Mouse (Mus musculus): ENCODE data around the gene Gm5475.
"Not testable (repeated sequence)": the region's sequence is repeated elsewhere in the genome, so short reads cannot be mapped to it uniquely, and the experiment has no call there.

Gene Gm5475

GRCm38 (mm10) chr15:100421758-100422197 is at the start of gene Gm5475:
Gene Gm5475, plus strand, starts transcription at chr15:100422147.
- in situ Hi-C loops (cut with MboI; ENCODE audit: low sequenced_read_pairs) = not testable (repeated sequence)

GRCm38 (mm10) chr15:100375066-100375465 is 46.9 kb upstream of the Gm5475 start:
- in situ Hi-C loops (cut with MboI; ENCODE audit: low sequenced_read_pairs) = no loop called here

- in situ Hi-C loops (cut with MboI; ENCODE audit: low sequenced_read_pairs) = not testable (repeated sequence)
These were observed 44.0 kb upstream of the Gm5475 start for GRCm38 (mm10) chr15:100377847-100378505.

GRCm38 (mm10) chr15:100379658-100380057 is 42.3 kb upstream of the Gm5475 start:
- in situ Hi-C loops (cut with MboI; ENCODE audit: low sequenced_read_pairs) = no loop called here

- in situ Hi-C loops (cut with MboI; ENCODE audit: low sequenced_read_pairs) = no loop called here
These were observed 41.8 kb upstream of the Gm5475 start for GRCm38 (mm10) chr15:100380104-100380503.

GRCm38 (mm10) chr15:100385705-100386104 is 36.2 kb upstream of the Gm5475 start:
- in situ Hi-C loops (cut with MboI; ENCODE audit: low sequenced_read_pairs) = no loop called here

- in situ Hi-C loops (cut with MboI; ENCODE audit: low sequenced_read_pairs) = no loop called here
These were observed 34.3 kb upstream of the Gm5475 start for GRCm38 (mm10) chr15:100387544-100388223.

- in situ Hi-C loops (cut with MboI; ENCODE audit: low sequenced_read_pairs) = no loop called here
These were observed 33.6 kb upstream of the Gm5475 start for GRCm38 (mm10) chr15:100388224-100388835.

- in situ Hi-C loops (cut with MboI; ENCODE audit: low sequenced_read_pairs) = no loop called here
These were observed 33.1 kb upstream of the Gm5475 start for GRCm38 (mm10) chr15:100388886-100389285.

- in situ Hi-C loops (cut with MboI; ENCODE audit: low sequenced_read_pairs) = no loop called here
These were observed 30.9 kb upstream of the Gm5475 start for GRCm38 (mm10) chr15:100391066-100391465.

GRCm38 (mm10) chr15:100391599-100391998 is 30.3 kb upstream of the Gm5475 start:
- in situ Hi-C loops (cut with MboI; ENCODE audit: low sequenced_read_pairs) = no loop called here

- in situ Hi-C loops (cut with MboI; ENCODE audit: low sequenced_read_pairs) = no loop called here
These were observed 28.9 kb upstream of the Gm5475 start for GRCm38 (mm10) chr15:100393016-100393415.

GRCm38 (mm10) chr15:100395561-100395960 is 26.4 kb upstream of the Gm5475 start:
- in situ Hi-C loops (cut with MboI; ENCODE audit: low sequenced_read_pairs) = no loop called here

GRCm38 (mm10) chr15:100400592-100401250 is 21.2 kb upstream of the Gm5475 start:
- in situ Hi-C loops (cut with MboI; ENCODE audit: low sequenced_read_pairs) = no loop called here

GRCm38 (mm10) chr15:100401811-100402210 is 20.1 kb upstream of the Gm5475 start:
- in situ Hi-C loops (cut with MboI; ENCODE audit: low sequenced_read_pairs) = no loop called here

GRCm38 (mm10) chr15:100402347-100402746 is 19.6 kb upstream of the Gm5475 start:
- in situ Hi-C loops (cut with MboI; ENCODE audit: low sequenced_read_pairs) = no loop called here

- in situ Hi-C loops (cut with MboI; ENCODE audit: low sequenced_read_pairs) = no loop called here
These were observed 19.1 kb upstream of the Gm5475 start for GRCm38 (mm10) chr15:100402798-100403197.

GRCm38 (mm10) chr15:100403318-100404000 is 18.5 kb upstream of the Gm5475 start:
- in situ Hi-C loops (cut with MboI; ENCODE audit: low sequenced_read_pairs) = no loop called here

- in situ Hi-C loops (cut with MboI; ENCODE audit: low sequenced_read_pairs) = no loop called here
These were observed 15.9 kb upstream of the Gm5475 start for GRCm38 (mm10) chr15:100406088-100406487.

- in situ Hi-C loops (cut with MboI; ENCODE audit: low sequenced_read_pairs) = no loop called here
These were observed 10.9 kb upstream of the Gm5475 start for GRCm38 (mm10) chr15:100410918-100411672.
